Mouse (Mus musculus): ENCODE data around the gene Trmt2a.

The Trmt2a gene

DNA sequence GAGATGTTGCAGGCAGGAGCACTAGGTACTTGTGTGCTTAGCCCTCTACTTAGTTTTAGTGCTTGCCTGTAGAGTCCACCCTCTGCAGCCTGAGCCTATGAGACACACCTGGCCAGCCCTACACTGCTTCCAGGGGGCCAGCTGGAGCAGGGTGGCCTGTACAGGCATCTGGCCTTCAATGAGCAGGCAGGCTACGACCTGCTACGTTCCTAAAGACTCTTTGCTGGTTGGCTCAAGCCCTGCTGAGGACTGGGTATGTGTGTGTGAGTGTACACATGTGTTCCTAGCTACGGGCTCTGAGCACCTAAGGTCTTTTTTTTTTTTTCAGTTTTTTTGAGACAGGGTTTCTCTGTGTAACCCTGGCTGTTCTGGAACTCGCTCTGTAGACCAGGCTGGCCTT, 17.0 kb upstream of the Trmt2a start:
- DNase-seq = no peak

DNA sequence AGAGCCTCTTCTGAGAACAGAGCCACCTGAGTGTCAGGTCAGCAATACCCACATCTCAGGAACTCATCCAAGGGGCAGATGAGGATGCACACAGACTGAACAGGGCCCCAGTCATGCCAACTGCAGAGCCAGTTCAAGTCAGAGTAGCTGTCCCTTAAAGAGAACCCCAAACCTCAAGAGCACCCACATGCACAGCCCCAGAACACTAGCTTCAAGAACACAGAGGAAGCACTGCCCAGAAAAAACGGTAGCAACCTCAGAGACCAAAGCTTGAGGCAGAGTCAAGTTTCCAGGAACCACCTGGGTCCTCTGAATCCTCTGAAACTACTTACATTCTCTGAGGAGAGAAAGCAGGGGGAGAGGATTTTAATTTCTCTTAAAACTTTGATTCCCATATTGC, 15.0 kb upstream of the Trmt2a start:
- no peak for DNase-seq

DNA sequence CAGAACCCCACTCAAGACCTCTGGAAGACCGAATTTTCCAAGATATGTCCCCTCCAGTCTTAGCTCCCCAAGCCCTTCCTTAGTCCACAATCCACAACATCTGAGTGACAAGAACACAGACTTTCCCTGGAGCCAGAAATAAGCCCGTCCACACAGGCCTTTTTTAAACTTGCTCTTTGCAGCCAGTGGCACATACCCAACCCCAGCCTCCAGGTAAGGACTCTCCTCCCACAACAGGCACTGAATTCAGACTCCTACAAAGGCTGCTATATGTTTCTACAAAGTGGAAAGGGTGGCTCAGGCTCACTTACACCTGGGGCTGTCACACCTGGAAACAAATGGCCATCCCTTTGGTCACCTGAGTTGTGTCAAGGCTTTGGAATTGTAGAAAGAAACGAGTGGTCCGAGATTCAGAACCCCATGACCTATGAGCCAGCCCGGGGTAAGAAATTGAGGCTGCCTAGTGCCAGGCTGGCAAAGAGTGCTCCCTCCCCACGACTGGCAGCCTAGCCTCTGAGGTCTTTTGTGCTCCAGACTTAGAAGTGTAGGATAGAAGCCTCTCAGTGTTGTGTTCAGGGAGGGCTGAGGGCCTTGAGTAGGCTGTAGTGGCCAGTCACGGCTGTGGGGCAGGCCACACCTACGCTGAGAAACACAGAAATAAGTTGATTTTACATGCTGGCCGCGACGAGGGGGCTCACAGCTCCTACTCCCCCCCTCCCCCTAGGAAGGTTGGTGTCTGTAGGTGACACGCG, 14.4 kb upstream of the Trmt2a start:
- no peak for DNase-seq

DNA sequence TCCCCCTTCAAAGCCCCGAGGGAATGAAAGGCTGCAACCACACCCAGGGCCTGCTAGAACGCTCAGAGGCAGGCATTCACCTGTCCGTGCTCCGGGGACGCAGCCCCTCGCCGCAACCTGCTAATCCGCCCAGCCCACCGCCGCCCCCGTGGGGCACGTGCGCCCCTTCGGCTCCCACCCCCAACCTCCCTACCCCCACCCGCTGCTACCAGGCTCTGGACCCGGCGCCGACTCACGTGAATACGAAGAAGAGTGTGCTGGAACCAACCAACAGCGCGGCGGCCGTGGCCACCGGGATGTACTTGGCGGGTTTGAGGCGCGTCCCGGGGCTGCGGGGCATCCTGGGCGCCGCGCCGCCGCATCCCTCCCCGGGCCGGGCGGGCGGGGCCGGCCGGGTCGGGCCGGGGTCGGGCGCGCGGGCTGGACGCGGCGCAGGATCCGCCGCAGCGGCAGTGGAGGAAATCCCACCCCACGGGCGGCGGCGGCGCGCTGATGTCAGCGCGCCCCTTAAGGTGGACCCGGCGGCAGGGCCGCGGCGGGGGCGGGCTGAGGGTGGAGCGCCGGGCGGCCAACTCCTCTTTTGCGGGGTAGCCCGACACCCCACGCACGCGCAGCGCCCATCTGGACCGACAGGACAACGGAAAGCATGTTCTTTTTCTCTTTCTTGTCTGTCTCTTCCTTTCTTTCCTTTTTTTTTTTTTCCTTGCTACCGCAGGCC, 13.6 kb upstream of the Trmt2a start, which contains the start of gene Zdhhc8:
Zdhhc8 (minus strand) TSS at position 466 of the 718 bp plus-strand sequence.
- DNase-seq = peak; percentile 79 to 91

DNA sequence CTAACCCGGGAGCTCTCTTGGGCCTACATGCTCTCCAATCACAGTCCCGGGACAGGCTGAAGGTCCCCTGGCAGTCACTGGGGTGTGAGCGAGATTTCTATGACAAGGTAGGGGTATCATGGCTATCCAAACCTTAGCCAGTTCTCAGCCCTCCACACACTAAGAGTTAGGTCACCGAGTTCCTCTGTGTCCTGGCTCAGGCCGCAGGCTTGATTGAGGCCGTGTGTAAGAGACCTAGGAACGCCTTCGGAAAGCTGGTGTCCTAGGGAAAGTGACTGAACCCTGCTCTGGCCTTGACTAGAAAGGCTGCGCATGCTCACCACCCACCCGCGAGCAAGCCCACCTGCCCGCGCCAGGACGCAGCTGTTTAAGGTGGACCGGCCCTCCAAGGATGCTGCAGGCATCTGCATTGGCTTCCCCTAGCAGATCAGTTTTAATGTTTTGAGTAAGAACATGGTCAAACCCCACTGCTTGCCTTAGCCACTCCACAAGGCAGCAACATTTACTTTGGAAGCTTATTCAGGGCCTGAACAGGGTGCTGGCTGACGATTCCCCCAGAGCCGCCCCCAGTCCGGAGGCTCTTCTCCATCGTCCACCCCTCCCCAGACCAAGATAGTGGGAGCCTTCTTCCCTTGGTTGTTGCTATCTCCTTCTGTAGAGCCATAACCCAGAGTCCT, 13.0 kb upstream of the Trmt2a start:
- peak; percentile 75 to 89 for DNase-seq

DNA sequence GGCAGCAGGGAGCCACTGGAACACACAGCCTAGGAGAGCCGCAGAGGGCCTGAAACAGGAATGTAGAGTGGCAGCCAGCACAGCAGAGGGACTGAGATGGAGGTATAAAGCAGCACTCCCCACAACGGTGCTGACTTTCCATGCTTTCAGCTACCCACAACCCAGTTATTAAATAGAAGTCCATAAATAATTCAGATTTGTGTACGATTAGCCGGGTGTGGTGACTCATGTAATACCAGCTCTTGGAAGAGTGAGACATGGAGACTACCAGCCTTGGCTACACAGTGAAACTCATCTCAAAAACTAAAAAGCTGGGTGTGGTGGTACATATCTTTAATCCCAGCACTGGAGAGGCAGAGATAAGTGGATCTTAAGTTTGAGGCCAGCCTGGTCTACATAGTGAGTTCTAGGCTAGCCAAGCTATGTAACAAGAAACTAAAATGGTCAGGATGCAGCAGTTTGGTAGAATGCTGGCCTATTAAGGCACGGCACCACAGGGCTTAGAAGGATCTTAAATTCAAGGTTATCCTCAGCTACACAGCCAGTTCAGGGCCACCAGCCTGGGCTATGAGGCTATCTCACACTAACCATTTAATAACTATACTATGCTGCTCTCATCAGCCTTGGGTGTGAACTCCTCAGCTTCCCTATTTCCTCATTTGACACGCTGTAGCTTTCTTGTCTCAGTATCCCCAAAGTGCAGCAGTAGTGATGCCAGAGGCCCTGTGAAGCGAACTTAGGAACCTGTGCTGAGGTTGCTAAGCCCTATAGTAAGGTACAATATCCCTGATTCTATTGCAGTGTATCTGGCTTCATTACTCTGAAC, 11.6 kb upstream of the Trmt2a start:
- DNase-seq = no peak

DNA sequence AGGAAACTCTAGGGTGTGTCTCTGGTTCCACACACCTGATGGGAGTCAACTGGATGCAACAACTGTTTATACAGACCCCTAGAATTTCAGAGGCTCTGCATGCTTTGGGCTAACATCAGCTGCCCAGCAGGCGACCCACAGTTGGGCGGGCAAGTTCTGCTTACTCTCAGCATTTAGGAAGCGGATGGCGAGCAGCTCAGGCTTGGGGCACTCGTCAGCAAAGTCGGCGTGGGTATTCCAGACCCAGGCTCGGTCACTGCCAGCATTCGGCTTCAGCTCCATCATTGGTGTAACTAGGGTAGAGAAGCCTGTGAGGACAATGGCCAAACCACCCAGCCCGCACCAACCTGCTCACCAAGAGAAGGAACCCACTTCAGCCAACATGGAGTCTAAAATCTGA, 6.9 kb upstream of the Trmt2a start:
- DNase-seq = peak in 1 of 2 experiments; percentile 25

DNA sequence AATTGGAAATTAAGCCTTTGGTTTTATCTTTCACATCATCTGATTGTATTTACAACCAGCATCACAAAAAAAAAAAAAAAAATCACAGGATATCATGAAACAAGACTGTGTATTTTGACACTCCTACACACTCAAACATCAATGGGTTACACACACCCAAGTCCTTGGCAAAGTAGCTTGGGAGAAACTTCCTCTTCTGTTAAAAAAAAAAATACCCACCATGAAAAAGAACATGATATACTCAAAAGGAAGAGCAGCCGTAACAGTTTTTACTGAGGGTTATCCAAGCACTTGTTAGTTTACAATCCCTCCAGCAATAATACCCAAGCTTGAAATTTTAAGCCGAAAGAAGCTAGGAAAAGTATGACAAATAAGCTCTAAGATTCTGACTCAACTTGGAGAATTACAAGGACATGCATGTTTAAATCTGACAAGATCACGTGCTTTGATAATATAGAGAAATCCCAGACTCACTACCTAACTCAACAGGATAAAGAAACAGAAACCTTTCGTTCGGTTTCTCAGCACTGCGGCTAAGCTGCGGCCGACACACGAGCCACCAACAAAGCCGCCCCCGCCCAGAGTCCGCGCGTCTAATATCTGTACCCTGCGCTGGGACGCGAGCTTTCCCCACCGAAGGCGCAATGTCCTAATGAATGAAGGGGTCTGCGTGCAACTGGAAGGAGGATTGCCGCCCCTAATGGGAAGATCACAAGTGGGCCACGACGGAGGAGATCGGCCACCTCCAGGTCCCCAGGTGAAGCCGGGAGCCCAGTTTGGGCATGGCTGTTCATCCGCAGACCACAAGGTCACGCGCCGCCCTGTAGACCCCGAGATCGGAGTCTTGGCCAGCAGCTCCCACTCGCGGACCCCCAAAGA, 719 bp upstream of the Trmt2a start:
- DNase-seq = no peak

DNA sequence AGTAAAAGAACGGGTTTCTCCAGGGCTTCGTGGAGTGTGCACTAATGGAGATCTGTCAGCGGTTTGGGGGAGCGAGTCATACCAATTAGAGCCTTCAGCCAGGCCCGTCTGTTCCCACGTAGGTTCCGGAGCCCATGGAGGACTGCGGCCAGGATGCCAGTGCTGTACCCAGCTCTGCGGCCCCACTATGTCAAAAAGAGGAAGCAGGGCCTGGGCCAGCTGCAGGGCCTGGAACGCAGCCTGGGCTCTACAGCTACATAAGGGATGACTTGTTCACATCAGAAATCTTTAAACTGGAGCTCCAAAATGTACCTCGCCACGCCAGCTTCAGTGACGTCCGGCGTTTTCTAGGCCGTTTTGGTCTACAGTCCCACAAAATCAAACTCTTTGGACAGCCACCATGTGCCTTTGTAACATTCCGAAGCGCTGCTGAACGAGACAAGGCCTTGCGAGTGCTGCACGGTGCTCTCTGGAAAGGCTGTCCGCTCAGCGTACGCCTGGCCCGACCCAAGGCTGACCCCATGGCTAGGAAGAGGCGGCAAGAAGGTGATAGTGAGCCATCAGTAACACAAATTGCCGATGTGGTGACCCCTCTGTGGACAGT, 987 bp downstream of the Trmt2a start:
- peak; percentile 29 to 63 for DNase-seq

DNA sequence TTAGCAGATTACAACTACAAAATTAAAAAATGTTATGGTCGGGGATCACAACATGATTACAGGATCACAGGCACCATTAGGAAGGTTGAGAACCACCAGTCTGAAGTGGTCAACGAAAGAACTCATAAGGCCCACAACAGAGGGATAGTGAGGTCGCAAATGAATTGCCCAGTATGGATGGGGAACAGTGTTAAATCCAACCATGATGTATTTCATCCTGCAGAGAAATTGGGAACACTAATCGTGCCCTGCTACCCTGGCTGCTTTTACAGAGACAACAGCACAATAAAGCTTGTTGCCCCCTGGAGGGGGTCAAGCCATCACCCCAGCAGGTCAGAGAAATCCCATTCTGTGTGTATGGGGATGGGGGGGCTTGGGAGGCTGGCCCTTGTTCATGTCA, 1.8 kb downstream of the Trmt2a start:
- DNase-seq = no peak

DNA sequence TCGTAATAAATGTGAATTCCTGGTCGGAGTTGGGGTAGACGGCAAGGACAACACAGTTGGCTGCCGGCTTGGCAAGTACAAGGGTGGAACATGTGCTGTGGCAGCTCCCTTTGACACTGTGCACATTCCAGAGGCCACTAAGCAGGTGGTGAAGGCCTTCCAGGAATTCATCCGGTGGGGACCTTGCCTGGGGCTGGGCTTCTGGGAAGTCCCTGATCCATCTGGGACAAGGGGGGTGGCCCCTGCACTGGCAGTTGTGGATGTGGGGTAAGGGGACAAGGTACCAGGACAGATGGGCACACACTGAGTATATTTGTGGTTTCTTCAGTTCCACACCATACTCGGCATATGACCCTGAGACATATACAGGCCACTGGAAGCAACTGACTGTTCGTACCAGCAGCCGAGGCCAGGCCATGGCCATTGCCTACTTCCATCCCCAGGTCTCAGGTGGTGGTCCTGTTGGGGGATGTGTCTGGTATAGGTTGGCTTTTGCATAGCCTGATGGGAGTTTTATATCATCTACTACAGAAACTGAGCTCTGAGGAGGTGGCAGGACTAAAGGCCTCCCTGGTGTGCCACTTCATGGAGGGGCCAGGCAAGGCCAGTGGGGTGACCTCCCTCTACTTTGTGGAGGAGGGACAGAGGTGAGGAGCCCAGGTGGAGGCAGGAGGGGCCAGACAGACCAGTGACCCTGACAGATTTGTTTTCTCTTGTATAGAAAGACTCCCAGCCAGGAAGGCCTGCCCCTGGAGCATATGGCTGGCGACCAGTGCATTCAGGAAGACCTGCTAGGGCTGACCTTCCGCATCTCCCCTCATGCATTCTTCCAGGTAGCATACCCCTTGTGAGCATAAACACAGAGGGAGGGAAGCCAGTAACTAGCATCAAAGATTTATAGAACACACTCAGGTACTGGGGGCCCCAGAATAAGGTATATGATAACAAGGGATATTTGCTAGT, 2.6 kb downstream of the Trmt2a start:
- DNase-seq = no peak

DNA sequence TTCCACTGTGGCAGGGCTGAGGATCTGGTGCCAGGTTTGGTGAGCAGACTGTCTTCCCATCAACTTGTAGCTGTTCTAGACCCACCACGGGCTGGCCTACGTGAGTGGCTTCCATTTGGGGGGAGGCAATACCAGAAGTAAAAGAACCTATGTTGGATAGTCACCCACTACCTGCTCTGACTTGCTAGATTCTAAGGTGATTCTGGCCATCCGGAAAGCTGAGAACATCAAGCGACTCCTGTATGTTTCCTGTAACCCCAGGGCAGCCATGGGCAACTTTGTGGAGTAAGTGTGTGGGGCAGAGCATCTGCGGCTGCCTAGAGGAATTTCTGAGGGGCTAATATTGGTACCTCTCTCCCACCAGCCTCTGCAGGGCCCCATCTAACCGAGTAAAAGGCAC, 4.3 kb downstream of the Trmt2a start:
- no peak for DNase-seq

DNA sequence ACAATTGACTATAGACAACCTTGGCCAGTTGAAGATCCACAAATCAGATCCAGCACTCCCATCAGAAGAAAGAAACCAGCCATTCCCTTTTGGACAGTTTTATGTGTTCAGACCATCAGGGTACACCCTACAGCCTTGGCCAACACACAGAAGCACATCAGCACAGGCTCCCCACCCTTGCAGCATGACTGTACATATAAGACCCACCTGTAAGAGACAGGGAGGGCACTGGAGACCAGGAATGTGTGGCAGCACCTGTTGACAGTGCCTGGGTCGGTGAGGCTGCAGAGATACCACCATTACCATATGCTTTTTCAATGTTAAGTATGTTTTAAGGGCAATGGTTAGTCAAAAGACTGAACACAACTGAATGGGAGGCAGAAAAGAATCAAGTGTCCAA, 5.4 kb downstream of the Trmt2a start:
- DNase-seq = no peak

DNA sequence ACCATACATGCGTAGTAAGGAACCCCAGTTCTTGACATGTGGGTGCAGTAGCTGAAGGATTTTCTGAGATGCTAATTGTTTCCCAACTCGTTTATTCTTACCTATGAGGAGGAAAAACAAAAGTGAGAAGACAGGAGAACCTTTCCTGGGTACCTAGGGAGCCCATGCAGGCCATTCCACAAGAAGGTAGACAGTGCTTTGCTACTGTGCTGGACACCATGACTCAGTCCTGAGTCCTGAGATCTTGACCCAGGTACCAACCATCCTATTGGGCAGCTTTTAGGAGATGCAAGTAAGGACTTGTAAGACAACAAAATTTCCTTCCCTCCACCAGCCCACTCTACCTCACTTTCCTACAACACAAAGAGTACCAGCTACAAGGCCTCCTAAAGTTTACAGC, 9.7 kb downstream of the Trmt2a start, which contains the start of gene Gm49776:
Gm49776 (minus strand) TSS at position 101 of the 400 bp plus-strand sequence.
- DNase-seq = no peak

DNA sequence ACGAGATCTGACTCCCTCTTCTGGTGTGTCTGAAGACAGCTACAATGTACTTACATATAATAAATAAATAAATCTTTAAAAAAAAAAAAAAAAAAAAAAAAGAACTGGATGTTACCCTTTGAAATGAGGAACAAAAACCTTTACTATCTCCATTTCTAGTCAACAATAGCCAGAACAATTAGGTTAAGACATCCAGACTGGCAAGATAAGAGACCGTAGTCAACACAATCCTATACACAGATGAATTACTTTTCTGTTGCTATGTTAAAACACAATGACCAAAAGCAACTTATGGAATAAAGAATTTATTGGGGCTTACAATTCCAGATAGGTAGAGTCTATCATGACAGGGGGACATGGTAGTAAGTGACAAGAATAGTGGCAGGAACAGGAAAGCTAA, 16.5 kb downstream of the Trmt2a start:
- DNase-seq = no peak

DNA sequence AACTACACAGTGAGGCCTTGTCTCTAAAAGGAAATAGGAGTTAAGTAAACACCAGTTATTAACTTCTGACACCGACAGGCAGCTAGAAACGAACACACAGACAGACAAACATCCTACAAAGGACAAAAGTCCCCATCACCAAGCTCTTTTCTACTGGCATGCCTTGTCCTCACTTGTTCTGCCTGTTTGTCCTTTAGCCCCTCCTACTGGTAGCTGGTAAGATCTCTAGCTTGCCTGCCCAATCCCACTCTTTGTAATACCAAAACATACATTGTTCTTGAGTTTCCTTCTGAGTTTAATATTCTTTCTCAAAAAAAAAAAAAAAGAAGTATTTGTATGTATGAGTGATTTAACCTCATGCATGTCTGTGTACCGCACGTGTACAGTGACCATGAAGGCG, 19.7 kb downstream of the Trmt2a start:
- DNase-seq = no peak

DNA sequence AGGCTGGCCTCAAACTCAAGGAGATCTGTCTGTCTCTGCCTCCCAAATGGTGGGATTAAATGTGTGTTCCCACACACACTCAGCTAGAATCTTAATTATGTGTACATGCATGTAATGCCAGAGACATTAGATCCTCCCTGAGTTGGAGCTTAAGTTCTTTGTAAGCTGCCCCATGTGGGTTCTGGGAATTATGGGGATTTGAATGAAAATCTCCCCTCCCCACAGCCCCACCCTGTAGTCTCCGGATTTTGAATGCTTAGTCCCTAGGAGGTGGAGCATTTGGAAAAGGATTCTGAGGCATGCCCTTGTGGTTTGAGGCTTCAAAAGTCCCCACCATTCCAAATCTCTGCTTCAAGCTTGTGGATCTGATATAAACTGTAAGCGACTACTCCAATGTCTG, 26.7 kb downstream of the Trmt2a start:
- DNase-seq = no peak

DNA sequence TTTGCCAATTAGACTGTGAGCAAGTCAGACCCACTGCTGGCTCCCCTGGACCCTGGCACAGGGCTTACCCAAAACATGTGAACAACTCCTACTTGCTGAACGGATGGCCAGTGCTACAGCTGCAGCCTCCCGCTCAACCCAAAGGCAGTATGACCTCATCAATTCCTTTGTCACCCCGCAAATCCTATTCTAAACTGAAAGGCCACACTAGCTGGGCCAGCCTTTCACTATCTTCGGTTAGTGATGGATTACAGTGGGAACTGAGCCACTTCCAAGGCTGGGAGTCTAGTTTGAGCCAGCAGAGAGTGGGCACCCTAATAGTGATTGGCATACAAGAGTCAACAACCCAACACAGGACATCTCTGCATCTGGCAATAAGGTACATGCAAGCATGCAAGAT, 39.7 kb downstream of the Trmt2a start:
- no peak for DNase-seq

DNA sequence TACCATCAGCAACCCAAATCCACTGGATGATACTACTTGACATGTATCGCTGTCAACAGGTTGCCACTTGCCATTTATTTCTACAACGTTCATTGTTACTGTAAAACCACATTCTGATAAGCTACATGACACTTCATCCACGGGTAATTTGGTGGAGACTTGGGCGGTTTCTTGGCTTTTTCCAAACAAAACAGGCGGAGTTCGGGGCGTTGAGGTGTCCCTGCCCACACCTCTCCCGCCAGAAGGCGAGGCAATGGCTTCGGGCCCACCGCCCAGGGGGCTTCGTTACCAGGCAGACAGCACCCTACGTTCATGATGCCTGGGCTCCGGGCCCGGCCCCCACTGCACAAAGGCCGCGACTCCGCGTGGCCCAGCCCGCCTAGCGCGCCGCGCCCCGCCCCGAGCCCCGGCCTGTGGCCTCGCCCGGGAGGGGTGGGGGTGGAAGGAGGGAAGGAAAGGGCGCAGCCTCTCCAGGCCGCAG, 40.1 kb downstream of the Trmt2a start:
- DNase-seq = peak in 1 of 2 experiments; percentile 74

DNA sequence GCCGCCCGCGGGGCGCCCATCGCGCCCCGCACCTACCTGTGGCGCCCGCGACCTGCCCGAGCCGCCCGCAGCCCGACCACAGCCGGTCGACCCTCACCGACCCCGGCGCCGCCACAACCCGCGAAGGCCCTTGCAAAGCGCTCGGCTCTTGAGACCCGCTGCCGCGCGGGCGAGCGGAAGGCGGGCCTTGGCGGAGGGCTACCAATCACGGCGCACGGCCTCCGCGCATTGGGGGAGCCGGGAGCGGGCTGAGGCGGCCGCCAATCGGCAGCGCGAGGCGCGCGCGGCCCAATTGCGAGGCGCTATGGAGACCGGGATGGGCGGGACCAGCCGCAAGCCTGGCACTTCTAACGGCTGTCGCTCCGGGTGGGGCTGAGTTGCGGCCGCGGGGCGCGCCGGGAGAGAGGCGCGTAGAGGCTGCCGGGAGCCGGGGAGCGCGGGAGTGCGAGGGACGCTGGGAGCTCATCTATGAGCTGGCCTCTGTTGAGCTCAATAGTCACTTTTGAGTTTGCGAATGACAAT, 40.6 kb downstream of the Trmt2a start, which contains the start of gene Dgcr8:
Dgcr8 (minus strand) TSS at position 180 of the 522 bp plus-strand sequence.
- DNase-seq = peak; percentile 97 to 99

Measured in kidney, postnatal 25 days (tissue).